Mouse (Mus musculus) ES-Bruce4 (cell line): ENCODE data around the gene Fgfr2. TPM values are rescaled to one million over a fixed set of nuclear protein-coding genes. Genes with fewer than 3 reads are reported as not detected.

Experiments used
- H3K27ac ChIP-seq: 2 replicates; pipeline ENCODE4 v1.5.1; 2012; ENCODE audit warnings: low read length, inconsistent platforms; ENCODE audit not compliant: insufficient read depth
- H3K27me3 ChIP-seq: 2 replicates; pipeline ENCODE4 v1.6.1; 2012; ENCODE audit warnings: mild to moderate bottlenecking, low read length, inconsistent platforms; ENCODE audit not compliant: control insufficient read depth, poor library complexity, insufficient read depth, severe bottlenecking
- H3K36me3 ChIP-seq: 2 replicates; pipeline ENCODE4 v1.6.1; 2012; ENCODE audit warnings: inconsistent platforms, mild to moderate bottlenecking, low read length, moderate library complexity; ENCODE audit not compliant: control insufficient read depth, poor library complexity, insufficient read depth, severe bottlenecking
- H3K4me1 ChIP-seq: one replicate; pipeline ENCODE4 v1.8.1; 2011; ENCODE audit warnings: low read length; ENCODE audit not compliant: control insufficient read depth, insufficient read depth
- H3K4me3 ChIP-seq: 2 replicates; pipeline ENCODE4 v1.5.1; 2011; ENCODE audit warnings: low read depth, mild to moderate bottlenecking, low read length
- H3K9ac ChIP-seq: 2 replicates; pipeline ENCODE4 v1.6.1; 2012; ENCODE audit warnings: low read depth, mild to moderate bottlenecking, inconsistent platforms; ENCODE audit not compliant: poor library complexity, severe bottlenecking
- H3K9me3 ChIP-seq: replicated peaks from 2 replicates; pipeline ENCODE4 v1.6.1; 2012; ENCODE audit warnings: mild to moderate bottlenecking, low read length, inconsistent platforms; ENCODE audit not compliant: control insufficient read depth, poor library complexity, insufficient read depth, severe bottlenecking
- CTCF ChIP-seq: IDR thresholded peaks from one replicate; pipeline ENCODE4 v1.8.1; 2011; ENCODE audit warnings: low read depth, low read length
- EP300 ChIP-seq: IDR thresholded peaks from 2 replicates; pipeline ENCODE4 v1.6.1; 2011; ENCODE audit warnings: low read depth, low read length; ENCODE audit not compliant: insufficient read depth
- POLR2A ChIP-seq: IDR thresholded peaks from one replicate; pipeline ENCODE4 v1.8.1; 2011; ENCODE audit warnings: low read length; ENCODE audit not compliant: insufficient read depth
- polyA plus RNA-seq: library from polyadenylated mRNA; stranded (reverse); fragments of >200 nt; gene quantifications from 2 replicates; pipeline ENCODE4 v1.2.4, GENCODE M21; 2011; ENCODE audit warnings: low read depth; ENCODE audit not compliant: missing spikeins, insufficient read depth, insufficient read length

Fgfr2 gene
- polyA plus RNA-seq, 1 experiment = 34.8 TPM

DNA sequence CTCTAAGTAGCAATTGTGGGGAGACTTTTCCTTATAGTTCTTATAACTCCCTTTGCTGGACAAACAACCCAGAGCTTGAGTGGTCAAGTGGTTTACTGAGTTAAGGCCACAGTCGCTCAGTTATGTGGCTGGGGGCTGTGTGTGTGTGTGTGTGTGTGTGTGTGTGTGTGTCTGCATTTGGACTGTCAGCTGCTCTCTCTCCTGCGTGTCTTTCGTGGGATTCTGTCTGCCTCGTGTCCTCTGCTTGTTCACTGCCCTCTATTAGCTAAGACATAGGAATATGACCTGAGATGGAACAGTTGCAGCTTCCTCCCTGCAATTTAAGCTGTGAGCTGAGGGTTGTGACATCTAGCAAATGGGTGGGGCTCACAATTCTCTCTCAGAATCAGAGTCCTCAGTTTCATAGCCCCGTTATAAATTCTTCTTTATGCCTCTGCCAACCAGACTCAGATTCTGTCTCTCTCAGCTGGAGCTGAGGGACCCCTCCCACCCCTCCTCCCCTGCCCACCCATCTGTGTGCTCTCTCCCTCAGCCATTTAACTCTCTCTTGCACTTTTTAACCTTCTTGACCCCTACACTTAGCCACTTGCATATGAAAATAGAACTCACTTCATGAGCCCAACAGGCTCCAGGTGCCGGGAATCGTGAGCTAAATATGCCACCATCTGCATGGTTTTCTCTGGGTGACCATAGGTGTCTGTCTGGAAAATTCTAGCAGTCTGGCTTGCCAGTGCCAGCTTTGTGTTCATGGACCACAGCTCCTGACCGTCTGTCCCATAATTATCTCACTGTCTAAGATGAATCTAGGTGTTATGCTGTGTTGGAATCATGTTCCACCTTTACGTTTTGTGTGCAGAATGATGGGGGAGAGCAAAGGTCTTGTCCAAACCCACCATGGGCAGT lies 2413.5 kb downstream of the Fgfr2 start:
- no peaks in the 10 kb centered on the region for H3K36me3 ChIP-seq
- H3K9me3 ChIP-seq = no peaks in the 10 kb centered on the region
- TF ChIP-seq CTCF = no peak
- no peak for TF ChIP-seq POLR2A
- TF ChIP-seq EP300 = no peak
- H3K27me3 ChIP-seq = no peaks in the 10 kb centered on the region
- no peak overlapping the region for H3K27ac ChIP-seq
- H3K4me1 ChIP-seq = no peaks in the 10 kb centered on the region
- no peak overlapping the region for H3K4me3 ChIP-seq
- no peak overlapping the region for H3K9ac ChIP-seq

- Histone ChIP-seq H3K9me3 (no peaks in the 10 kb centered on the region), H3K9ac (no peak overlapping the region)
Measured at GRCm38 (mm10) chr7:130708940-130709339, 2414.2 kb downstream of the Fgfr2 start.

DNA sequence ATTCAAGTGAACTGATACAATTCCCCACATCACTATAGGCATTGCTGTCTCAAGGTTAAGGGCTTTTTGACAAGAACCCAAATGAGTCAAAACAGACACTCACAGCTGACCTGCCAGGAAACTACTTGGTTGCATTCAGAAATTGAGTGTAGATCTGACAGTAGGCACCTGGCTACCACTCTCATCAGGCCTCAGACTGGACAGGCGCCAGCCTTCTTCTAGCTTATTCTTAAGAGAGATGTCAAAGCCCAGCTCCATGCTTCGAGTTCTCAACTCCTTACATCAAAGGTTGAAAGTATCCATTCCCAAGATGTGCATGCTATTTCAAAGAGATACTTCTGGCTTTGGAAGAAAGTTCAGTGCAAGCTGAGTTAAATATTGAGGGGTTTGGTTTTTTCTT lies 2417.9 kb downstream of the Fgfr2 start:
- Histone ChIP-seq H3K4me1 (no peaks in the 10 kb centered on the region), H3K4me3 (no peak overlapping the region), H3K9ac (no peak overlapping the region), H3K27me3 (no peaks in the 10 kb centered on the region), H3K27ac (no peak overlapping the region), H3K9me3 (no peaks in the 10 kb centered on the region), H3K36me3 (peaks cover 3% of the 10 kb centered on the region)
- TF ChIP-seq POLR2A = no peak
- no peak for TF ChIP-seq EP300
- no peak for TF ChIP-seq CTCF

More at GRCm38 (mm10) chr7:130708940-130709339, 2414.2 kb downstream of the Fgfr2 start:
- Histone ChIP-seq H3K27me3 (no peaks in the 10 kb centered on the region), H3K4me1 (no peaks in the 10 kb centered on the region), H3K27ac (no peak overlapping the region), H3K4me3 (no peak overlapping the region), H3K36me3 (no peaks in the 10 kb centered on the region)
- TF ChIP-seq POLR2A (no peak), CTCF (no peak), EP300 (no peak)

DNA sequence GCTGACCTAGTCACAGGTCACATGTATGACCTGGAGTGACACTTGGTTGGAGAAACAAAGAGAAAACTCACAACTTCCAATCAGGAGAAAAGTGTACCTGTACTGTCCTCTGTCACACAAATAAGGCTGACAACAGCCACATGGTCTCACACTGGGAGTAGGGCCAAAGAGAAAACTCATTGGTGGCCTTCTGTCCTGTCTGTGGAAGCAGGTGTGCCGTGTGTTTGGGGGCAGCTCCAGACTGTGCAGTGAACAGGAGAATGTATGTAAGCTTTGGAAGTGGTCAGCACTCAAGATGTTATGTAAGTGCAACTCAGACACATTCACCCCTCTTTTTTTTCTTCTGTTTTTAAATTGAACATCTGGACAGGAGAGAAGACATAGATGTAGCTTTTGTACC lies 2421.8 kb downstream of the Fgfr2 start:
- peaks cover 3% of the 10 kb centered on the region for H3K36me3 ChIP-seq
- no peak overlapping the region for H3K27ac ChIP-seq
- TF ChIP-seq CTCF (no peak), EP300 (no peak), POLR2A (no peak)
- H3K9ac ChIP-seq = no peak overlapping the region
- H3K27me3 ChIP-seq = no peaks in the 10 kb centered on the region
- H3K4me3 ChIP-seq = no peak overlapping the region
- no peaks in the 10 kb centered on the region for H3K9me3 ChIP-seq
- H3K4me1 ChIP-seq = no peaks in the 10 kb centered on the region

- Histone ChIP-seq H3K27me3 (no peaks in the 10 kb centered on the region), H3K36me3 (peaks cover 3% of the 10 kb centered on the region), H3K4me1 (peaks cover 2% of the 10 kb centered on the region), H3K27ac (no peak overlapping the region), H3K9ac (no peak overlapping the region), H3K9me3 (no peaks in the 10 kb centered on the region), H3K4me3 (no peak overlapping the region)
- TF ChIP-seq EP300 (no peak), CTCF (no peak)
Measured at GRCm38 (mm10) chr7:130698480-130698879, 2424.7 kb downstream of the Fgfr2 start.
